Mouse (Mus musculus) liver, embryonic 14.5 days (tissue): Measurements from ENCODE around the gene Rspo4.

Experiments used
- CTCF ChIP-seq: IDR thresholded peaks from 2 replicates; pipeline ENCODE4 v1.5.1; 2016; ENCODE audit warnings: antibody characterized with exemption, low read depth, control low read depth
- EP300 ChIP-seq: IDR thresholded peaks from 2 replicates; pipeline ENCODE4 v1.6.1; 2016; ENCODE audit warnings: antibody characterized with exemption, low read depth

- TF ChIP-seq CTCF (no peak), EP300 (no peak)
Measured at GRCm38 (mm10) chr2:151868196-151868595, 25.5 kb downstream of the Rspo4 start.
